Mouse (Mus musculus): ENCODE results near the gene Plscr1. TPM values are rescaled to one million over a fixed set of nuclear protein-coding genes. Genes with fewer than 3 reads are reported as not detected.

Plscr1 gene
- polyA plus RNA-seq, 1 experiment from 2014 or later, result 27.9 TPM

DNA sequence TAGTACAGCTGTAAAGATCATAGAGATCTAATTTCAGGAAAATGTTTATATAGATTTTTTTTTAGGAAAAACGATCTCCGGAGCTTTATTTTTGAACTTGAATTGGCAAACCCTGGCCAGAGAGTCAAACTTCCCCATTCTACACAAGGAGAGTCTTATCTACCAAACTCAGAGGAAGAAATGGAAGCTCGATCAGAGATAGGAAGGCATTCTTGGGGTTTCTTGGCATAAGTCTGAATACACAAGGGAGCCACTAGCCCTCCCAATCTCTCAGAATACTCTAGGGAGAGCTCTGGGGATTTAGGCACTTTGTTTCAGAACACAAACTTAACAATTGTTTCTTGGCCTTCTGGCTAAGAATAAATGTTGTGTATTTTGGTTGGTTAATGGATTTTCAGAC is 29.4 kb upstream of the Plscr1 start:
- no peak overlapping the region for H3K9ac ChIP-seq (ENCODE audit: low read length)
- H3K36me3 ChIP-seq (ENCODE audit: control insufficient read depth, insufficient read depth, low read length), result no peaks in the 10 kb centered on the region
- DNase-seq (ENCODE audit: low spot score), result no peak
- 82% methylated on average over 3 of the region's 3 CpGs for WGBS
- H3K27me3 ChIP-seq (ENCODE audit: control insufficient read depth, insufficient read depth, low read length), result no peaks in the 10 kb centered on the region
- no peak overlapping the region for H3K4me2 ChIP-seq (ENCODE audit: low read depth)
- H3K4me3 ChIP-seq (ENCODE audit: low read depth, low read length), result no peak overlapping the region
- no peaks in the 10 kb centered on the region for H3K9me3 ChIP-seq (ENCODE audit: control insufficient read depth, low read length)
- ATAC-seq (ENCODE audit: insufficient read depth, low FRiP score, low TSS enrichment), result no peak
- H3K4me1 ChIP-seq (ENCODE audit: control insufficient read depth, insufficient read depth, low read length), result no peaks in the 10 kb centered on the region
- no peak overlapping the region for H3K27ac ChIP-seq (ENCODE audit: low read depth, low read length)

DNA sequence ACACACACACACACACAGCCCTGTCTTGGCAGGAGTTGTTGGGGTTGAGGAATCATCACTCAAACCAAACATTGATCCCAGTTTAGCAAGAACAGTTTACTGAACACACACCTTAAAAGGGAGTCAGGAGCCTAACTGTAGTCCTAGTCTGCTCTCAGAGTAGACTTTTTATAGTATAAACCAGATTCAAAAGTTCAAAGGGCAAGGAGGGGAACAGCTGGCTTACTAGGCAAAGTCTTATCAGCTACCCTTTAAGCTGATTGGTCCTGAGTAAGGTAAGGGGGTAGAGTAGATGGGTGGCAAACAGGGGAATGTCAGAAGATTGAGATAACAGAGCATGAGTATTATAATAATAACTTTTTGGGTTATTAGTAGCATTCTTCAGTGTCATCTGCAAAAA is 28.1 kb upstream of the Plscr1 start:
- Histone ChIP-seq H3K4me1 (ENCODE audit: control insufficient read depth, insufficient read depth, low read length) (no peaks in the 10 kb centered on the region), H3K36me3 (ENCODE audit: control insufficient read depth, insufficient read depth, low read length) (no peaks in the 10 kb centered on the region), H3K4me2 (ENCODE audit: low read depth) (no peak overlapping the region), H3K27me3 (ENCODE audit: control insufficient read depth, insufficient read depth, low read length) (no peaks in the 10 kb centered on the region), H3K4me3 (ENCODE audit: low read depth, low read length) (no peak overlapping the region), H3K9ac (ENCODE audit: low read length) (no peak overlapping the region), H3K27ac (ENCODE audit: low read depth, low read length) (no peak overlapping the region), H3K9me3 (ENCODE audit: control insufficient read depth, low read length) (no peaks in the 10 kb centered on the region)
- DNase-seq (ENCODE audit: low spot score), result no peak
- ATAC-seq (ENCODE audit: insufficient read depth, low FRiP score, low TSS enrichment), result no peak

DNA sequence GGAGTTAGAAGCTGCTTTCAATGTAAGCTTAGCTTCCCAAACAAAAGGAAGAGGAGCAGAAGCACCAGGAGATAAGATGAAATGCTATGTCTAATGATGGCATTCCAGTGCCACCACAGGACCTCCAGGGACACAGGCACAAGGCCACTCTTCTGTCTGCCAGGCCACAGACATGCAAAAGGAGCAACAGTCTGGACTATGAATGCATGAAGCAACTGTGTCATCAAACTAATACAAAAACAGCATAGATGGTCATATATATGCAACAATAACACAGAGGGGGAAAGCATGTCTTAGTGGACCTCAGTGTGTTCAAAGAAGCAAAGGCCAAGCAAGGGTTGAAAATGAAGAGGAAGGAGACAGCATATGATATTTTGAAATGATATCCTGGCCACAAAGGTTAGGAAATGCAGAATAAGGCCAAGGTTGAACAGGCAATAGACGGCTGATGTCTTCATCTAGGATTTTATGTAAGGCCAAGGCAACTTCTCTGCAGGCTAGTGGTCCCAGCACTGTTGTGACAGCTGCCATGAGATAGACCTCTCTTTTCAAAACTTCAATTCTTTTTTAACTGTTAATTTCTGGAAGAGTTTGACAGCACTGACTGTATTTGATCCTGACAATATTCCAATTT is 24.8 kb upstream of the Plscr1 start:
- DNase-seq (ENCODE audit: low spot score) (no peak), ATAC-seq (ENCODE audit: insufficient read depth, low FRiP score, low TSS enrichment) (no peak)
- 88% methylated on average over 1 of the region's 1 CpGs for WGBS
- Histone ChIP-seq H3K27me3 (ENCODE audit: control insufficient read depth, insufficient read depth, low read length) (no peaks in the 10 kb centered on the region), H3K4me2 (ENCODE audit: low read depth) (no peak overlapping the region), H3K4me1 (ENCODE audit: control insufficient read depth, insufficient read depth, low read length) (no peaks in the 10 kb centered on the region), H3K4me3 (ENCODE audit: low read depth, low read length) (no peak overlapping the region), H3K36me3 (ENCODE audit: control insufficient read depth, insufficient read depth, low read length) (no peaks in the 10 kb centered on the region), H3K9ac (ENCODE audit: low read length) (no peak overlapping the region), H3K27ac (ENCODE audit: low read depth, low read length) (no peak overlapping the region), H3K9me3 (ENCODE audit: control insufficient read depth, low read length) (no peaks in the 10 kb centered on the region)

DNA sequence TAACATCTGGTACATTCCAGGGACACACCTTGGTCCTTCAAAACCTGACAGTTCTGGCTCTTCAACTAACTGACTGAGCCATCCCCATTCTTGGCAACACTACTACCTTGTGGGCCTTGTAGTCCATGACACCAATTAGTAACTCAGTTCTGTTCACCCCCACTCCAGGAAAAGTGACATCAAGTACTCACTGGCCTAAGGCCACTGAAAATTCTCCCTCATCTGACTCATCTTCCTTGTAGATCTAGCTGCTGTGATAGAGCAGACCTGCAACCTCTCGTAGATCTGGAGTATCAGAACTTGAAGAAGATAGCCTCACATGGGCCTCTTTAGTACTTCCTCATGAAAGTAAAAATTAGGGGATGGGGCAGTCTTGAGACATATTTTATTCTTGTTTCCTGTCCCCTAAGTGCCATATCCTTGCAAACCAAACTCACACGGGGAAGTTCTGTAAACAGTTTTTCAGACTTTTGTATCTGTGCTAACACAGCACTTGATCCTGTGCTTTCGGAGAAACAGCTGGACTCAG is 23.4 kb upstream of the Plscr1 start:
- Histone ChIP-seq H3K9ac (ENCODE audit: low read length) (no peak overlapping the region), H3K9me3 (ENCODE audit: control insufficient read depth, low read length) (no peaks in the 10 kb centered on the region), H3K27me3 (ENCODE audit: control insufficient read depth, insufficient read depth, low read length) (no peaks in the 10 kb centered on the region), H3K27ac (ENCODE audit: low read depth, low read length) (no peak overlapping the region), H3K4me2 (ENCODE audit: low read depth) (no peak overlapping the region), H3K4me3 (ENCODE audit: low read depth, low read length) (no peak overlapping the region), H3K4me1 (ENCODE audit: control insufficient read depth, insufficient read depth, low read length) (no peaks in the 10 kb centered on the region), H3K36me3 (ENCODE audit: control insufficient read depth, insufficient read depth, low read length) (no peaks in the 10 kb centered on the region)
- no peak for DNase-seq (ENCODE audit: low spot score)
- no peak for ATAC-seq (ENCODE audit: insufficient read depth, low FRiP score, low TSS enrichment)
- 91% methylated on average over 3 of the region's 3 CpGs for WGBS

DNA sequence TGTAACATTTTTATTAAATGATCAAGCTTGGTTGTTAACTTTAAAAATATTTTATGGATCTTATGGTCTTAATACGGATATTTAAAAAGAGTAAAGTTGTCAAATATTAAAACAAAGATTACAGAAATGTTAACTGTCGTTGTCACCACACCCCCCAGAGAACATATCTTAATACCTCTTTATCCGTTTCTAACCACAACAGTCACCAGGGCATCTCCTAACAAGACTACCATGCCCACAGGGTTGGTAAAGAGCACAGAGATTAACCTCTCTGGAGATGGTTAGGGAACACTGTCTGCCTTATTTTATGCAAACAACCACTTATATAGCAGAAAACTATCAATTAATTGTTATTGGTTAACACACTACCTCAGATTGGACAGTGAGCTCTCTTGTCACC is 22.8 kb upstream of the Plscr1 start:
- Histone ChIP-seq H3K4me1 (ENCODE audit: control insufficient read depth, insufficient read depth, low read length) (no peaks in the 10 kb centered on the region), H3K4me3 (ENCODE audit: low read depth, low read length) (no peak overlapping the region), H3K9me3 (ENCODE audit: control insufficient read depth, low read length) (no peaks in the 10 kb centered on the region), H3K27ac (ENCODE audit: low read depth, low read length) (no peak overlapping the region), H3K9ac (ENCODE audit: low read length) (no peak overlapping the region), H3K36me3 (ENCODE audit: control insufficient read depth, insufficient read depth, low read length) (no peaks in the 10 kb centered on the region), H3K4me2 (ENCODE audit: low read depth) (no peak overlapping the region), H3K27me3 (ENCODE audit: control insufficient read depth, insufficient read depth, low read length) (no peaks in the 10 kb centered on the region)
- DNase-seq (ENCODE audit: low spot score), result no peak
- ATAC-seq (ENCODE audit: insufficient read depth, low FRiP score, low TSS enrichment), result no peak
- WGBS, result 85% methylated on average over 3 of the region's 3 CpGs

DNA sequence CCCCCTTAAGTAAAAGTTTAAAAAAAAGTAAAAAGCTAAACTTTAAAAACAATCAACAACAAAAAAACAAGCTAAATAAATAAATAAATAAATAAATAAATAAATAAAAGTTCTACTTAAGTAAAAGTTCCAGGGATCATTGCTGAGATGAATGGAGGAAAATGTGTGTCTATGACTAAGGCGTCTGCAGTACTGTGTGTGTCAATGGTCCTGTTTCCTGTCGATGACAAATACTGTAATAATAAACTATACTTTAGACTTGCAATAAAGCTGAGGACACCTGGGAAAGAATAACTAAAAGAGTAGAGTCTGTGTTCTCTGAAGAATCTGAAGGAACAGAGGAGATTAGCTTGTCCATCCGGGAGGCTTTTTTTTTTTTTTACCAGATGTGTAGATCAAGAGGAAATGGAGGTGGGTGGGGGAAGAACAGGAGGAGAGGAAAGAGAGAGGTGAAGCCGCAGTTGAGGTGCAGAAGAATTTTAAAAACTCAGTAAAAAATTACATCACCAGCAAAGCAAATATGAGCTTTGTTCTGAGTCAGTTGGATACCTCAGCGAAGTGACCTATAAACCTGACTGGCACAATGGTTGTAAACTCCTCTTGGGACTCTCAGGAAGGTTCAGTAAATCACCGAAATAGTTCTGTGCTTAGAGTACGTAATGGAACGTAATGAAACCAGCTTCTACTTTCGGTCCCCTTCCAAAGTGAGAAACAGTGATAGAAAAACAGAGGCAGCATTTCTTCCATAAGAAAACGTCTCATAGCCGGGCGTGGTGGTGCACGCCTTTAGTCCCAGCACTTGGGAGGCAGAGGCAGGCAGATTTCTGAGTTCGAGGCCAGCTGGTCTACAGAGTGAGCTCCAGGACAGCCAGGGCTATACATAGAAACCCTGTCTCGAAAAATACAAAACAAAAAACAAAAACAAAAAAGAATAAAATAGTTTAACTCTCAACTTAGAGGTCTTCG is 20.4 kb upstream of the Plscr1 start:
- no peaks in the 10 kb centered on the region for H3K4me1 ChIP-seq (ENCODE audit: control insufficient read depth, insufficient read depth, low read length)
- no peak overlapping the region for H3K4me2 ChIP-seq (ENCODE audit: low read depth)
- H3K4me3 ChIP-seq (ENCODE audit: low read depth, low read length), result no peak overlapping the region
- DNase-seq (ENCODE audit: low spot score) (no peak), ATAC-seq (ENCODE audit: insufficient read depth, low FRiP score, low TSS enrichment) (no peak)
- H3K9ac ChIP-seq (ENCODE audit: low read length), result no peak overlapping the region
- H3K27me3 ChIP-seq (ENCODE audit: control insufficient read depth, insufficient read depth, low read length), result no peaks in the 10 kb centered on the region
- H3K9me3 ChIP-seq (ENCODE audit: control insufficient read depth, low read length), result no peaks in the 10 kb centered on the region
- H3K36me3 ChIP-seq (ENCODE audit: control insufficient read depth, insufficient read depth, low read length), result no peaks in the 10 kb centered on the region
- WGBS, result 88% methylated on average over 16 of the region's 16 CpGs
- no peak overlapping the region for H3K27ac ChIP-seq (ENCODE audit: low read depth, low read length)

DNA sequence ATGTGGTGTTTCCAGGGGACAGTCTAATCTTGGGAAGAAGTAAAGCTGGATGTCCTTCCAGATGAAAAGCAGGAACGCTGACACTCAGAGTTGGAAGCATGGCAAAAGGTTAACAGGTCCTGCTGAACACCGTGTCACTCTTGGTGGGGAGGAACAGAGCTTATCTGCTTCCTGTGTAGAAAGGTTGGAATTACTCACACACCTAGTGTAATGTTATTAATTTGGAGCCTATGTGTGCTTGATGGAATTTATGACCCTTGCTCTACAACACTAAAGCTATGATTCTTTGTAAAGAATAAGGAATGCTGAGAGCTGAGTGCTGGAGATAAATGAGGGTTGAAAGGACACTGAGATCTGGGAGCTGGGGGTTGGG is 19.7 kb upstream of the Plscr1 start:
- 73% methylated on average over 2 of the region's 2 CpGs for WGBS
- DNase-seq (ENCODE audit: low spot score), result no peak

DNA sequence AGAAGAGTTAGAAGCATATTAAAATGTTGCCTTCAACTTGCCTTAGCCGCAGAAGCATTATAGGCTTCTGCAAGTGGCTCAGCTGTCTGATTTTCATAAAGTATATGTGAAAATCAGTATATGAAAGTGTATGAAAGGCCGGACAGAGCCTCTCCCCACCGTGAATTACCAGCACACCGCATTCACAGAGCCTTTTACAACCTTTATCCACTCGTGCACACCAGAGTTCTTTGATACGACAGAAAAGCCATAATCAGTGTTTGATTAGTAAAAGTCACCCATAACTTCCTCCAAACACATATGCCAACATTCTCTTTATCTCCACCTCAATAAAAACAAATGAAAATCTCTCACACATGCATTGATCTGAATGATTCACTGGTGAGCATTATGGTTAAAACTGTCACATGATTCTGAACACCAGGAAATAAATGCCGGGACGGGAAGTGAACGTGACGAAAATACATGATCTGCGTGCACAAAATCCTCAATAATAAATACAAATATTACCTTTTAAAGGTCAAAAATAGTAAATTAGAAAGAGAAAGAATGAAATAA is 14.6 kb upstream of the Plscr1 start:
- Histone ChIP-seq H3K36me3 (ENCODE audit: control insufficient read depth, insufficient read depth, low read length) (no peaks in the 10 kb centered on the region), H3K9me3 (ENCODE audit: control insufficient read depth, low read length) (no peaks in the 10 kb centered on the region), H3K4me3 (ENCODE audit: low read depth, low read length) (no peak overlapping the region), H3K4me1 (ENCODE audit: control insufficient read depth, insufficient read depth, low read length) (no peaks in the 10 kb centered on the region), H3K27me3 (ENCODE audit: control insufficient read depth, insufficient read depth, low read length) (no peaks in the 10 kb centered on the region), H3K4me2 (ENCODE audit: low read depth) (no peak overlapping the region), H3K9ac (ENCODE audit: low read length) (no peak overlapping the region), H3K27ac (ENCODE audit: low read depth, low read length) (no peak overlapping the region)
- WGBS, result 88% methylated on average over 11 of the region's 11 CpGs
- no peak for DNase-seq (ENCODE audit: low spot score)
- ATAC-seq (ENCODE audit: insufficient read depth, low FRiP score, low TSS enrichment), result no peak

More for the DNA sequence above, 19.7 kb upstream of the Plscr1 start:
- H3K27ac ChIP-seq (ENCODE audit: low read depth, low read length), result no peak overlapping the region
- no peaks in the 10 kb centered on the region for H3K36me3 ChIP-seq (ENCODE audit: control insufficient read depth, insufficient read depth, low read length)
- no peak for ATAC-seq (ENCODE audit: insufficient read depth, low FRiP score, low TSS enrichment)
- H3K4me2 ChIP-seq (ENCODE audit: low read depth), result no peak overlapping the region
- no peak overlapping the region for H3K9ac ChIP-seq (ENCODE audit: low read length)
- no peaks in the 10 kb centered on the region for H3K27me3 ChIP-seq (ENCODE audit: control insufficient read depth, insufficient read depth, low read length)
- H3K4me3 ChIP-seq (ENCODE audit: low read depth, low read length), result no peak overlapping the region
- H3K4me1 ChIP-seq (ENCODE audit: control insufficient read depth, insufficient read depth, low read length), result no peaks in the 10 kb centered on the region
- no peaks in the 10 kb centered on the region for H3K9me3 ChIP-seq (ENCODE audit: control insufficient read depth, low read length)
